Mouse (Mus musculus) hindbrain, embryonic 16.5 days (tissue): Measurements from ENCODE around the gene Scmh1. TPM values are rescaled to one million over a fixed set of nuclear protein-coding genes. Genes with fewer than 3 reads are reported as not detected.

Source experiments
- ATAC-seq: fragments of 200-750 bp; cut with Nextera tagmentation; 2 replicates; pipeline ENCODE4 v1.8.0; 2017; ENCODE audit warnings: moderate TSS enrichment, moderate library complexity
- H3K27ac ChIP-seq: fragments of 300-500 bp; sonication (generic); 2 replicates; pipeline ENCODE4 v1.5.1; 2014; ENCODE audit warnings: low read depth, mild to moderate bottlenecking, control low read depth, low read length, moderate library complexity
- H3K27me3 ChIP-seq: fragments of 300-500 bp; sonication (generic); replicated peaks from 2 replicates; pipeline ENCODE4 v1.6.1; 2014; ENCODE audit warnings: low read length; ENCODE audit not compliant: control insufficient read depth, insufficient read depth
- H3K36me3 ChIP-seq: fragments of 300-500 bp; sonication (generic); 2 replicates; pipeline ENCODE4 v1.6.1; 2014; ENCODE audit warnings: mild to moderate bottlenecking, low read length, moderate library complexity, mixed read lengths; ENCODE audit not compliant: control insufficient read depth, insufficient read depth
- H3K4me1 ChIP-seq: fragments of 300-500 bp; sonication (generic); 2 replicates; pipeline ENCODE4 v1.6.1; 2014; ENCODE audit warnings: low read depth, low read length; ENCODE audit not compliant: control insufficient read depth, insufficient read depth
- H3K4me2 ChIP-seq: fragments of 300-500 bp; sonication (generic); 2 replicates; pipeline ENCODE4 v1.6.1; 2014; ENCODE audit warnings: mild to moderate bottlenecking, low read length, control low read depth, moderate library complexity
- H3K4me3 ChIP-seq: fragments of 300-500 bp; sonication (generic); 2 replicates; pipeline ENCODE4 v1.5.1; 2014; ENCODE audit warnings: mild to moderate bottlenecking, low read length, control low read depth, moderate library complexity
- H3K9ac ChIP-seq: fragments of 300-500 bp; sonication (generic); 2 replicates; pipeline ENCODE4 v1.6.1; 2014; ENCODE audit warnings: low read depth, mild to moderate bottlenecking, control low read depth, low read length, moderate library complexity
- H3K9me3 ChIP-seq: fragments of 300-500 bp; sonication (generic); 2 replicates; pipeline ENCODE4 v1.6.1; 2014; ENCODE audit warnings: mild to moderate bottlenecking, low read length, moderate library complexity; ENCODE audit not compliant: control insufficient read depth
- WGBS: fragments of 180-500 bp; shearing (Covaris S2); extraction: QIAGEN DNeasy Blood & Tissue Kit; methylation state at CpG from one replicate; pipeline ENCODE4 v1.1.7; 2014; 5-methylcytosine and 5-hydroxymethylcytosine counted together
- polyA plus RNA-seq: library from polyadenylated mRNA; unstranded; fragments of >200 nt; fragmentation: Nextera tagmentation; extraction: Ambion mirVana; gene quantifications from 2 replicates; pipeline ENCODE4 v1.2.1, GENCODE M21; 2015

Scmh1 gene
- polyA plus RNA-seq, 1 experiment from 2014 or later = 74.5 TPM

DNA sequence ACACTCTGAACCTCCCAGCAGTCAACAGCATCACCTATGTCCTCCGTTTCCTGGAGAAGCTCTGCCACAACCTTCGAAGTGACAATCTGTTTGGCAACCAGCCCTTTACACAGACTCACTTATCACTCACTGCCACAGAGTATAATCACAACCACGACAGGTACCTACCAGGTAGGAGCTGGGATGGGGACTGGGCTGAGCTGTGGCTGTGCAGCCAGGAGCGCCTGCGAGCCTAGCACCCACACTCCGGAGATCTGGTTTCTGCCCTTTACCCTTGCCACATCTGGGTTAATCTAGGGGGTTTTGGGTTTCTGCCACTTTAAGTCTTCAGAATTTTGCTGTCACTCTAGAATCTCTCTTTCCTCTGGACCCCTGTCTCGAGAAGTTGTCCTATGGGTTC is 111.8 kb downstream of the Scmh1 start:
- Histone ChIP-seq H3K36me3 (peaks cover 17% of the 10 kb centered on the region; the same call in 1 of the 2 replicates), H3K4me3 (no peak overlapping the region), H3K27me3 (no peaks in the 10 kb centered on the region), H3K27ac (no peak overlapping the region), H3K9me3 (no peaks in the 10 kb centered on the region), H3K4me1 (no peaks in the 10 kb centered on the region), H3K9ac (no peak overlapping the region), H3K4me2 (no peak overlapping the region)
- no peak for ATAC-seq
- 95% methylated on average over 7 of the region's 7 CpGs for WGBS

DNA sequence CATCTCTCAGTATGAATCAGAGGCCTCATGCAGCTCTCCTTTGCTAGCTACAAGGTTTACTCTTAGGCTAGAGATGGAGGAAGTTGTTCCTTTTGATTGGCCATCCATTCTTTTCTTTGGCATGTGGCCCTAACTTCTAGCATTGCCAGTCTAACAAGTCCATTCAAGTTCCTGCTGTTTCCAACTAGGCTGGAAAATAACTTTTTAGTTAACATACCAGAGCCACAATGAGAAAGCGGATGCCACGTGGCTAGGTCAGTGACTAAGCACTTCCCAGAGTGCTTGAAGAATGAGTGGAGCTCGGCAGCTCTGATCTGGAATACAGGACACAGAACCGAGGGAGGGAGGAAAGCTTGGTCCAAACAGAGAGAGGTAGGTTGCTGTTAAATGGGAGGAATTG is 112.3 kb downstream of the Scmh1 start:
- no peak overlapping the region for H3K9ac ChIP-seq
- peaks cover 20% of the 10 kb centered on the region for H3K36me3 ChIP-seq
- no peak overlapping the region for H3K27ac ChIP-seq
- no peaks in the 10 kb centered on the region for H3K9me3 ChIP-seq
- no peak for ATAC-seq
- WGBS = 74% methylated on average over 4 of the region's 4 CpGs
- no peak overlapping the region for H3K4me3 ChIP-seq
- no peaks in the 10 kb centered on the region for H3K4me1 ChIP-seq
- H3K4me2 ChIP-seq = no peak overlapping the region
- no peaks in the 10 kb centered on the region for H3K27me3 ChIP-seq

DNA sequence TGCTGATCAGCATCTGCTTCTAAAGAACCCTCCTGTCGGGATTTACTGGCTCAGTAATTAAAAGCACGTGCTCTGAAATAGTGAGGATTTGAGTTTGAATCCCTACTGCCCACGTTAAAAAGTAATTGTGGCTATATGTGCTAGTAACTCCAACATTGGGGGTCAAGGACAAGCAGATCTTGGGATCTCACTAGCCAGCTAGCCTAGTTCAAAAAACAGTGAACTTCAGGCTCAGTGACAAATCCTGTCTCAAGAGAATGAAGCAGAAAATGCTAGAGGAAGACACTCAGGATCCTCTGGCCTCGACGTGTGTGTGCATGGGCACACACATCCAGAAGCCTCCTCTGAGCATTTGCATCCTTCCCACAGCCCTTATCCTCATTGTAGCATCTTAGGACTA is 116.7 kb downstream of the Scmh1 start:
- no peak overlapping the region for H3K4me2 ChIP-seq
- no peak for ATAC-seq
- WGBS = 80% methylated on average over 5 of the region's 5 CpGs

GRCm38 (mm10) chr4:120522351-120522750 is 117.3 kb downstream of the Scmh1 start:
- H3K36me3 ChIP-seq = peaks cover 23% of the 10 kb centered on the region
- no peak overlapping the region for H3K27ac ChIP-seq
- H3K4me1 ChIP-seq = no peaks in the 10 kb centered on the region
- 91% methylated on average over 4 of the region's 4 CpGs for WGBS
- no peak overlapping the region for H3K4me3 ChIP-seq
- H3K9ac ChIP-seq = no peak overlapping the region
- no peaks in the 10 kb centered on the region for H3K9me3 ChIP-seq
- ATAC-seq = no peak
- H3K4me2 ChIP-seq = no peak overlapping the region
- no peaks in the 10 kb centered on the region for H3K27me3 ChIP-seq

More for the DNA sequence above, 116.7 kb downstream of the Scmh1 start:
- no peak overlapping the region for H3K9ac ChIP-seq
- no peaks in the 10 kb centered on the region for H3K4me1 ChIP-seq
- H3K36me3 ChIP-seq = peaks cover 27% of the 10 kb centered on the region
- no peak overlapping the region for H3K27ac ChIP-seq
- no peaks in the 10 kb centered on the region for H3K9me3 ChIP-seq
- H3K27me3 ChIP-seq = no peaks in the 10 kb centered on the region
- H3K4me3 ChIP-seq = no peak overlapping the region

DNA sequence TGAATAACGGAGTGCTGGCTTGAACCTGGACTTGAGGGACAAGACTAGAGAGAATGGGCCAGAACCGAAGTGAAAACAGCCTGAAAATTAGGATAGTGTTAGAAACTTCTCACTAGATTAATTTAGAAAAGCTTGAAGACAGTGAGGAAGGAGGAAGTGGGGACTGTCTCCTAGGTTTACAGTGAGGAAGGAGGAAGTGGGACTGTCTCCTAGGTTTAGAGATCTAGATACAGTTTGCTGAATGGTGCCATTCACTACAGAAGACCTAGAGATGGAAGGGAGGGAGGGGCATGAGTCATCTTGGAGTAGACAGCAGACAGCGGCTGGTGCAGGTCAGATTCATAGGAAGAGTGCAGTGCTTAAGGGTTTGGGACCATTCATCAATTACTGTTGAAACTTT is 118.0 kb downstream of the Scmh1 start:
- Histone ChIP-seq H3K9ac (no peak overlapping the region), H3K4me3 (no peak overlapping the region), H3K36me3 (peaks cover 20% of the 10 kb centered on the region), H3K27ac (no peak overlapping the region), H3K4me2 (no peak overlapping the region), H3K27me3 (no peaks in the 10 kb centered on the region), H3K4me1 (no peaks in the 10 kb centered on the region), H3K9me3 (no peaks in the 10 kb centered on the region)
- WGBS = 94% methylated on average over 3 of the region's 3 CpGs
- ATAC-seq = no peak

- no peak overlapping the region for H3K4me3 ChIP-seq
Measured at GRCm38 (mm10) chr4:120528171-120528570, 123.1 kb downstream of the Scmh1 start.

GRCm38 (mm10) chr4:120531986-120532385 is 126.9 kb downstream of the Scmh1 start, which contains the start of gene Slfnl1:
Gene Slfnl1 (plus strand): TSS chr4:120532231.
- Histone ChIP-seq H3K9me3 (no peaks in the 10 kb centered on the region), H3K4me2 (no peak within 1 kb of the TSS), H3K36me3 (peaks cover 24% of the 10 kb centered on the region), H3K27ac (no peak within 1 kb of the TSS), H3K9ac (no peak within 1 kb of the TSS), H3K4me1 (no peaks in the 10 kb centered on the region), H3K27me3 (no peaks in the 10 kb centered on the region), H3K4me3 (no peak within 1 kb of the TSS)
- 87% methylated on average over 6 of the region's 6 CpGs for WGBS
- ATAC-seq = no peak

More at GRCm38 (mm10) chr4:120528171-120528570, 123.1 kb downstream of the Scmh1 start:
- Histone ChIP-seq H3K36me3 (peaks cover 25% of the 10 kb centered on the region), H3K4me1 (no peaks in the 10 kb centered on the region), H3K9me3 (no peaks in the 10 kb centered on the region), H3K4me2 (no peak overlapping the region), H3K9ac (no peak overlapping the region), H3K27ac (no peak overlapping the region), H3K27me3 (no peaks in the 10 kb centered on the region)
- 90% methylated on average over 9 of the region's 9 CpGs for WGBS
- no peak for ATAC-seq

- Histone ChIP-seq H3K9me3 (no peaks in the 10 kb centered on the region), H3K4me2 (no peak overlapping the region), H3K27ac (no peak overlapping the region), H3K9ac (no peak overlapping the region), H3K27me3 (no peaks in the 10 kb centered on the region), H3K36me3 (peaks cover 28% of the 10 kb centered on the region), H3K4me3 (no peak overlapping the region), H3K4me1 (no peaks in the 10 kb centered on the region)
- no peak for ATAC-seq
- WGBS = 91% methylated on average over 10 of the region's 10 CpGs
Measured at GRCm38 (mm10) chr4:120538664-120539063, 133.6 kb downstream of the Scmh1 start.

DNA sequence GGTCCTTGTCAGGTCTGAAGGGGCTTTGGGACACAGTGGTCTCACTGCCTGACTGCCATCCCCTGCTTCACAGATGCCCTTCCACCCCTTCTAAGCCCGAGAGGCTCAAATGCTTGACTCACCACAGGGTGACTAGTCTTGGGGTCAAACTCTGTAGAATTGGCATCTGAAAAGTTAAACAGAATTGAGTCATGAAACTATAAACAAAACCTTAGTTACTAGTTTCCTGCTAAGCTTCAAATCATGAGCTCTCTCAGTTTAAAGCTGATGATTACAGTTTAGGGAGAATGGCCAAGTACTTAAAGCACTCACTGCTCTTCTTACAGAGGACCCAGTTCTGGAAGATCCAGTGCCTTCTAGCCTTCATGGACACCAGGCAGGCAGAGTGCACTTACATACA is 139.8 kb downstream of the Scmh1 start:
- H3K27ac ChIP-seq = no peak overlapping the region
- H3K27me3 ChIP-seq = no peaks in the 10 kb centered on the region
- no peaks in the 10 kb centered on the region for H3K9me3 ChIP-seq
- no peak overlapping the region for H3K4me3 ChIP-seq
- WGBS = 86% methylated on average over 1 of the region's 1 CpGs
- H3K9ac ChIP-seq = no peak overlapping the region
- no peaks in the 10 kb centered on the region for H3K4me1 ChIP-seq
- no peak overlapping the region for H3K4me2 ChIP-seq
- ATAC-seq = no peak
- peaks cover 43% of the 10 kb centered on the region for H3K36me3 ChIP-seq

DNA sequence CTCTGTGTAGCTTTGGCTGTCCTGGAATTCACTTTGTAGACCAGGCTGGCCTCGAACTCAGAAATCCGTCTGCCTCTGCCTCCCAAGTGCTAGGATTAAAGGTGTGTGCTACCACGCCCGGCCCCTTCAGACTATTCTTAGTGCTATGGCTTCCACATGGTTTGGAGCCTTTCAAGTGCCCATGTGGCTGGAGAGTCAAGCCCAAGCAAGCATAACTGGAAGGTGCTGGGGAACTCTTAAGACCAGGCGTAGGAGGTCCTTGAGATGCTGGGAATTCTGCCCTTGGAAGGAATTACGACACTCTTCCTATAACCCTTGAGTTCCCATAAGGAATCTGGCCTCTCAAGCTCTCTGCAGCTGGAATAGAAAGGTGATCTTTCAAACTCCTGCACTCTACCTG is 151.5 kb downstream of the Scmh1 start:
- no peak overlapping the region for H3K9ac ChIP-seq
- H3K4me1 ChIP-seq = no peaks in the 10 kb centered on the region
- H3K4me2 ChIP-seq = no peak overlapping the region
- 97% methylated on average over 6 of the region's 6 CpGs for WGBS
- H3K9me3 ChIP-seq = no peaks in the 10 kb centered on the region
- H3K4me3 ChIP-seq = no peak overlapping the region
- H3K27ac ChIP-seq = no peak overlapping the region
- H3K27me3 ChIP-seq = no peaks in the 10 kb centered on the region
- peaks cover 34% of the 10 kb centered on the region for H3K36me3 ChIP-seq
- ATAC-seq = no peak
